Mouse (Mus musculus) thymus, adult 2 months (tissue): ENCODE results near the gene Sox18. TPM values are rescaled to one million over a fixed set of nuclear protein-coding genes. Genes with fewer than 3 reads are reported as not detected.

Experiments
- DNase-seq: peaks from one replicate; pipeline ENCODE4 v3.0.0; 2021
- H3K27ac ChIP-seq: fragments of 200-500 bp; 2 replicates; pipeline ENCODE4 v1.5.1; 2012; ENCODE audit warnings: low read length, control low read depth; ENCODE audit not compliant: control insufficient read depth, insufficient read depth
- H3K27me3 ChIP-seq: fragments of 200-500 bp; 2 replicates; pipeline ENCODE4 v1.6.1; 2012; ENCODE audit warnings: mild to moderate bottlenecking, low read length, moderate library complexity, mixed read lengths; ENCODE audit not compliant: control insufficient read depth, insufficient read depth
- H3K36me3 ChIP-seq: fragments of 200-500 bp; 2 replicates; pipeline ENCODE4 v1.6.1; 2012; ENCODE audit warnings: mild to moderate bottlenecking, low read length, moderate library complexity; ENCODE audit not compliant: control insufficient read depth, insufficient read depth
- H3K4me1 ChIP-seq: fragments of 200-500 bp; replicated peaks from 2 replicates; pipeline ENCODE4 v1.6.1; 2012; ENCODE audit warnings: low read length; ENCODE audit not compliant: control insufficient read depth, insufficient read depth
- H3K4me3 ChIP-seq: fragments of 200-500 bp; 2 replicates; pipeline ENCODE4 v1.5.1; 2012; ENCODE audit warnings: mild to moderate bottlenecking, low read length, control low read depth, moderate library complexity; ENCODE audit not compliant: control insufficient read depth, insufficient read depth
- CTCF ChIP-seq: fragments of 200-500 bp; IDR thresholded peaks from 2 replicates; pipeline ENCODE4 v1.5.1; 2012; ENCODE audit warnings: mild to moderate bottlenecking, control low read depth, low read length, moderate library complexity, borderline replicate concordance; ENCODE audit not compliant: control insufficient read depth, poor library complexity, insufficient read depth; ENCODE audit errors: extremely low read depth
- POLR2A ChIP-seq: fragments of 200-500 bp; IDR thresholded peaks from 2 replicates; pipeline ENCODE4 v1.6.1; 2012; ENCODE audit warnings: mild to moderate bottlenecking, low read length, control low read depth, moderate library complexity; ENCODE audit not compliant: control insufficient read depth, poor library complexity, insufficient read depth; ENCODE audit errors: extremely low read depth
- WGBS: fragments of 180-500 bp; shearing (Covaris S2); methylation state at CpG from one replicate; pipeline ENCODE4 v1.1.7; 2018; 5-methylcytosine and 5-hydroxymethylcytosine counted together
- polyA plus RNA-seq: library from polyadenylated mRNA; depleted of rRNA; stranded (reverse); fragments of >200 nt; gene quantifications from 2 replicates; pipeline ENCODE4 v1.2.3, GENCODE M21; 2012

Sox18 gene
- polyA plus RNA-seq, 1 experiment, result 21.7 TPM

DNA sequence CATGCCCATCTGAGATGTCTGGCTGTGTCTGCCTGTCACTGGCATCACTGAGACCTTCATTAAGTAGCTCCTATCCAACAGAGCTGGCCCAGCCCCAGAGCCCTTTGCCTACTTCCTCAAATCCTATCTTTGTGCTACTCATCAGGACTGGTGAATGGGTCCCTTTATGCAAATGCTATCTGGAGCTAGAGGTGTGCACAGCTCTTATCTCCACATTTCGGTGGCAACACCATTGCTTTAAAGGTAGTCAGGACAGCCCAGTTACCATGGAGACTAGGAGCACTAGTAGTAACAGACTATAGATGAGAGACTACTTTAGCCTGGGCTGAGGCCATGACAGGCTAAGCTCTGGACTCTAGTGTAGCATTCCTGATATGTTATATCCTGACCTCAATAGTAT, 13.3 kb upstream of the Sox18 start:
- 88% methylated on average over 1 of the region's 1 CpGs for WGBS
- TF ChIP-seq POLR2A (no peak), CTCF (no peak)
- Histone ChIP-seq H3K27ac (no peak overlapping the region), H3K27me3 (no peaks in the 10 kb centered on the region), H3K4me3 (no peak overlapping the region), H3K4me1 (peaks cover 9% of the 10 kb centered on the region), H3K36me3 (0 out of 2 replicates have a peak, but pooled peaks cover 5% of the 10 kb centered on the region)
- DNase-seq, result no peak

DNA sequence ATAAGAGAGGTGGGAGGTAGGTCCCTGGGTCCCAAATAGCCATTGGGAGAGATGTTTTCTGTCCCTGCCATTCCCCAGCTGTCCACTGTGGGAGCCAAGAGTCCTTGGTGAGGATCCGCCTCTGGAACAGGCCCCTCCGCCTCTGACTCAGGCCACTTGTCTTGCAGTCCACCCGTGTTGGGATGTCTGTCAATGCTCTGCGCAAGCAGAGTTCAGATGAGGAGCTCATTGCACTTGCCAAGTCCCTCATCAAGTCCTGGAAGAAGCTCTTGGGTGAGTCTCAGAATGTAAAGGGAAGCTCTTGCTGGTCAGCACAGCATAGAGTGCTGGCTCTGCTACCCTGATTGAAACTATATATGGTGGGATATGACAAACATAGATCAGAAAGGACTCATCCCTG, 11.9 kb upstream of the Sox18 start:
- Histone ChIP-seq H3K27ac (no peak overlapping the region), H3K4me3 (no peak overlapping the region), H3K27me3 (no peaks in the 10 kb centered on the region), H3K4me1 (peaks cover 13% of the 10 kb centered on the region), H3K36me3 (no peaks in the 10 kb centered on the region)
- no peak for DNase-seq
- TF ChIP-seq POLR2A (no peak), CTCF (no peak)
- whole genome bisulfite sequencing, result 97% methylated on average over 4 of the region's 4 CpGs

DNA sequence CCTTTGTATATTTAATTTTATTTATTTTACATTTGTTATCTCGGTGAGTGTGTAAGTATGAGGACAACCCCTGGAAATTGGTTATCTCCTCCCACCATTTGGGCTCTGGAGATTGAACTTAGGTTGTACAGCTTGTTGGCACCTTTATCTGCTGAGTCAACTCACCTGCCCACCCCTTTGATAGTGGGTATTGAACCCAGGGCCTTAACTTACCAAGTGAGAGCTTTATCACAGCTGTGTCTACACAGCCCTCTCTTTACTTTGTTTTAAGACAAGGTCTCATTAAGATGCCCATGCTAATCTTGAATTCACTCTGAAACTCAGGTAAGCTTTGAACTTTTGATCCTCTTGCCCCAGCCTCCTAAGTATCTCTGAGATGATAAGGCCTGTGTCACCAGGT, 10.5 kb upstream of the Sox18 start:
- TF ChIP-seq POLR2A (no peak), CTCF (no peak)
- no peak for DNase-seq
- Histone ChIP-seq H3K4me1 (peaks cover 13% of the 10 kb centered on the region), H3K27ac (no peak overlapping the region), H3K36me3 (no peaks in the 10 kb centered on the region), H3K27me3 (no peaks in the 10 kb centered on the region), H3K4me3 (no peak overlapping the region)
- 97% methylated on average over 1 of the region's 1 CpGs for WGBS

DNA sequence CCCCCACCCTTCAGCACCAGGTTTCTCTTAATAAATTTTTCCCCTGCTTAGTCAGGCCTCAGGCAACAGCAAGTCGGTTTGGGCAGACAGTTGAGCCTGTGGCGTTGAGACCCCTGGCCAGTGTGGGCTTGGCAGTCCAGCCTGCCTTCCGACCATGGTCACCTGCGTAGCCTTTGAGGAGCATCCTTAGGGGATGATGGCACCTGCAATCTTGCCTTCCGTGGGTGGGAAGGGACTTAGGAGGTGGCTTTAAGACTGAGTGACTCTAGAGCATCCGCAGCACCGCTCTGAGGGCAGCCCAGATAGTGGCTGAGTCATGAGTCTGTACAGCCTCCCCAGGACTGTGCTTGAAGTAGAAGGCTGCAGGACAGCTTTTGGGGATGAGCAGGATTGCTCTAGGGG, 9.3 kb upstream of the Sox18 start:
- H3K36me3 ChIP-seq, result no peaks in the 10 kb centered on the region
- H3K27me3 ChIP-seq, result no peaks in the 10 kb centered on the region
- H3K27ac ChIP-seq, result no peak overlapping the region
- TF ChIP-seq POLR2A (no peak), CTCF (no peak)
- DNase-seq, result no peak
- H3K4me1 ChIP-seq, result peaks cover 13% of the 10 kb centered on the region
- WGBS, result 19% methylated on average over 7 of the region's 7 CpGs
- H3K4me3 ChIP-seq, result peak overlapping the region; percentile 63

DNA sequence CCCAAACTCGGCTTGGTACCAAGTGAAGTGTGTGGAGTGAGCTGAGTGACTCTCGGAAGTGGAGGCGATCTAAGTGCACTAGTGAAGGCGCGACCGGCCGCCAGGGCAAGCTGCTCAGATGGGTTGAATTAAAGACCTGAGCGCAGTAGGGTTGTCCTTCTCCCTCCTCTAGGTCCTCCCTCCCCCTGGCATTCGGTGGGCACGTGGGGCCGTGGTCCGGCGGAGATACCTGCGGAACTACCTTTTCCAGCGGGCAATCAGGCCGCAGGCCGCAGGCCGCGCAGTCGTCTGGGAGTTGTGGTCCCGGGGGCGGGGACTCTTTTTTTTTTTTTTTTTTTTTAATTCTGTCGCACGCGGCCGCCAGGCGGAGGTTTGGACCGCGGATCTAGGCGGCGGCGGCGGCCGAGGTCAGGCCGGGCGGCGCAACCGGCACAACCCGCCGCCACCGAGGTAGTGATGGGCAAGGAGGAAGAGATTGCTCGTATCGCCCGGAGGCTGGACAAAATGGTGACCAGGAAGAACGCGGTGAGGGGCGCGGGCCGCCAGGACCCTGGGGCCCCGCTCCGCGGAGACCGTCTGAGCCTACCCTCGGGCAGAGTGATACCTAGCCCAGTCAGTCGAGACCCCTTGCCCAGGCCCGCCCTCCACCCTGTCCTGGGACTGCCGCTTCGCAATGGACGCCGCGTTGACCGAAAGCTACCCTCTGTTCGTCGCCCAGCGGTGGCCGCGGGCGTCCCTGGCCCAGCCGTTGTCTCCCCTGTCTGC, 8.7 kb upstream of the Sox18 start, which contains the start of gene Tcea2:
Gene Tcea2, plus strand, starts transcription at position 360 of the 765 bp plus-strand sequence.
- Histone ChIP-seq H3K4me3 (peak within 1 kb of the TSS; percentile 63), H3K27me3 (no peaks in the 10 kb centered on the region), H3K36me3 (no peaks in the 10 kb centered on the region), H3K4me1 (peaks cover 13% of the 10 kb centered on the region), H3K27ac (no peak within 1 kb of the TSS)
- TF ChIP-seq CTCF (peak; percentile 49; the same call in 1 of the 2 replicates), POLR2A (peak; percentile 30; the same call in 1 of the 2 replicates)
- DNase-seq, result peak; percentile 66
- under 1% methylated on average over 69 of the region's 69 CpGs for WGBS

DNA sequence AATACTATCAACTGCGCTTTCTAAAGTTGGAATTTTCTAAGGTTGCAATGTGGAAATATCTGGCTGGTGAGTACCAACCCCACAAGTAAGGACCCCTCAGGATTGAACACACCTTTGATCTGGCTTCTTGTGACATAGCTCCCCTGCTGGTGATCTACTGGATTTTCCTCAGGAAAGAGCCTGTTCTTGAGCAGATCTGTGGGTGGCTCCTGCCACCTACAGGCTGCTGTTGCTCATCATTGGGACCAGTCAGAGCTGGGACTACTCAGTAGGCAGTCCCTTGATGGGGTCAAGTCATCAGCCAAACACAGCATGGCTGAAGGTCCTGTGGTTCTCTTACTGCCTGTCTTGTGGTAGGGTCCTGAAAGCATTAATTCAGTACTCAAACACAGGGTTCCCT, 7.3 kb upstream of the Sox18 start:
- Histone ChIP-seq H3K36me3 (no peaks in the 10 kb centered on the region), H3K4me3 (no peak overlapping the region), H3K27ac (no peak overlapping the region), H3K27me3 (no peaks in the 10 kb centered on the region), H3K4me1 (peaks cover 13% of the 10 kb centered on the region)
- DNase-seq, result peak; percentile 76
- 60% methylated on average over 1 of the region's 1 CpGs for WGBS
- TF ChIP-seq CTCF (peak; percentile 77; the same call in 1 of the 2 replicates), POLR2A (no peak)
